Mouse (Mus musculus): Measurements from ENCODE around the gene Tctex1d1. TPM values are rescaled to one million over a fixed set of nuclear protein-coding genes. Genes with fewer than 3 reads are reported as not detected.

Gene Tctex1d1
- total and polyA plus RNA-seq, 2 experiments, result not detected

- Histone ChIP-seq H3K4me1 (ENCODE audit: control insufficient read depth, insufficient read depth, low read length) (no peaks in the 10 kb centered on the region), H3K79me2 (ENCODE audit: control insufficient read depth, insufficient read depth, low read length) (no peaks in the 10 kb centered on the region), H3K27ac (replicated peaks; ENCODE audit: insufficient read depth, low read depth, low read length) (no peak overlapping the region), H3K36me3 (ENCODE audit: control insufficient read depth, insufficient read depth, low read length) (no peaks in the 10 kb centered on the region), H3K27me3 (ENCODE audit: control insufficient read depth, insufficient read depth, low read length) (no peaks in the 10 kb centered on the region), H3K4me3 (ENCODE audit: insufficient read depth, low read depth, low read length) (no peak overlapping the region), H3K9ac (ENCODE audit: low read depth, low read length) (no peak overlapping the region)
- TF ChIP-seq CTCF (IDR thresholded peaks at IDR 0.05; ENCODE audit: low read depth, low read length), result no peak
- no peak for DNase-seq (ENCODE audit: extremely low read depth, low read depth, low spot score)
- WGBS, result 93% methylated on average over 11 of the region's 11 CpGs
Measured at GRCm38 (mm10) chr4:103042997-103043396, 64.6 kb downstream of the Tctex1d1 start.

- H3K4me3 ChIP-seq (ENCODE audit: insufficient read depth, low read depth, low read length), result no peak overlapping the region
- H3K36me3 ChIP-seq (ENCODE audit: control insufficient read depth, insufficient read depth, low read length), result no peaks in the 10 kb centered on the region
- no peak overlapping the region for H3K9ac ChIP-seq (ENCODE audit: low read depth, low read length)
- no peaks in the 10 kb centered on the region for H3K4me1 ChIP-seq (ENCODE audit: control insufficient read depth, insufficient read depth, low read length)
- no peak for TF ChIP-seq POLR2A (IDR thresholded peaks at IDR 0.05; ENCODE audit: extremely low read depth, insufficient read depth, low read length)
- no peak for TF ChIP-seq CTCF (IDR thresholded peaks at IDR 0.05; ENCODE audit: low read depth, low read length)
- H3K27me3 ChIP-seq (ENCODE audit: control insufficient read depth, insufficient read depth, low read length), result no peaks in the 10 kb centered on the region
- WGBS, result 85% methylated on average over 11 of the region's 11 CpGs
- no peaks in the 10 kb centered on the region for H3K79me2 ChIP-seq (ENCODE audit: control insufficient read depth, insufficient read depth, low read length)
- no peak for DNase-seq (ENCODE audit: extremely low read depth, low read depth, low spot score)
- no peak overlapping the region for H3K27ac ChIP-seq (replicated peaks; ENCODE audit: insufficient read depth, low read depth, low read length)
Measured at GRCm38 (mm10) chr4:103048046-103048445, 69.6 kb downstream of the Tctex1d1 start.

Other genes starting within 250 kb of the Tctex1d1 start
- gene Sgip1, start 237.3 kb upstream of the Tctex1d1 start, total RNA-seq (2014; rRNA removed), result 0.27 and 0.46 TPM in 2 replicates
- gene Sgip1, start 237.3 kb upstream of the Tctex1d1 start, polyA plus RNA-seq (2012; rRNA removed), result 0.07 and 0.19 TPM in 2 replicates
- gene Insl5, start 48.2 kb downstream of the Tctex1d1 start, total RNA-seq (2014; rRNA removed), result not detected in 2 replicates
- gene Insl5, start 48.2 kb downstream of the Tctex1d1 start, polyA plus RNA-seq (2012; rRNA removed), result not detected in 2 replicates
- 25.4 TPM in 2 replicates for gene Mier1, start 135.8 kb downstream of the Tctex1d1 start, total RNA-seq (2014; rRNA removed)
- gene Mier1, start 135.8 kb downstream of the Tctex1d1 start, polyA plus RNA-seq (2012; rRNA removed), result 4.3 and 7.3 TPM in 2 replicates
- 0.46 and 0.74 TPM in 2 replicates for gene Wdr78, start 135.9 kb downstream of the Tctex1d1 start, total RNA-seq (2014; rRNA removed)
- gene Wdr78, start 135.9 kb downstream of the Tctex1d1 start, polyA plus RNA-seq (2012; rRNA removed), result 0.10 and 0.22 TPM in 2 replicates
- gene Slc35d1, start 236.6 kb downstream of the Tctex1d1 start, total RNA-seq (2014; rRNA removed), result 27.8 and 37.1 TPM in 2 replicates
- gene Slc35d1, start 236.6 kb downstream of the Tctex1d1 start, polyA plus RNA-seq (2012; rRNA removed), result 29.1 TPM in 2 replicates

Measured in liver, adult 2 months (tissue).